Mouse (Mus musculus) erythroblast, embryonic 14.5 days (primary cell): ENCODE data around the gene Fez2.

Experiments
- GATA1 ChIP-seq: IDR thresholded peaks from 2 replicates; pipeline ENCODE4 v1.6.1; 2012; ENCODE audit warnings: low read length, inconsistent platforms, mixed read lengths
- TAL1 ChIP-seq: IDR thresholded peaks from 3 replicates; pipeline ENCODE4 v1.6.1; 2012; ENCODE audit warnings: low read length, inconsistent platforms, mixed read lengths

DNA sequence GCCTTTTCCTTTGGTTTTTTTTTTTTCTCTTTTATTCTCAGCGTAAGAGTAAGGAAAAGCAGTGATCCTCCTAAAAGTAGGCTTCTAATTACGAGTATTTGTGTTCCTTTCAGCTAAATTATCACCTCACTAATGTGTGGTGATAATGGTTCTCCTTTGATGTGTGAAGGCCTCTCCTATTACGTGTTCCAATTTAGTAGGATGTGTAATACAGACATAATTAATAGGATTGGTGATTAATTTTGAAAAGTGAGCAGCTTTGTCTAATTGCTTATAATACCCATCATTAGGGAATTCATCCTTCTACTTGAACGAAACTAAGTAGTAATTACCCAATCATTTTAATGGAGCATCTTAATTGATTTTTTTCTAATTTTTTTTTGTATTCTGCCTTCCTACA, 60.2 kb downstream of the Fez2 start:
- no peak for TF ChIP-seq TAL1
- no peak for TF ChIP-seq GATA1
